Mouse (Mus musculus) olfactory bulb, adult 2 months (tissue): Measurements from ENCODE around the gene Ppp1r37.

Experiments used
- CTCF ChIP-seq: fragments of 200-500 bp; IDR thresholded peaks from 2 replicates; pipeline ENCODE4 v1.5.1; 2012; ENCODE audit warnings: low read depth, mild to moderate bottlenecking, low read length, moderate library complexity; ENCODE audit not compliant: insufficient read depth
- POLR2A ChIP-seq: fragments of 200-500 bp; IDR thresholded peaks from 2 replicates; pipeline ENCODE4 v1.6.1; 2012; ENCODE audit warnings: mild to moderate bottlenecking, low read depth, low read length, moderate library complexity; ENCODE audit not compliant: insufficient read depth

- TF ChIP-seq CTCF (no peak), POLR2A (no peak)
These were observed 2.9 kb upstream of the Ppp1r37 start for GRCm38 (mm10) chr7:19565803-19566202.
